Mouse (Mus musculus) heart, adult 8-10 months (tissue): ENCODE results near the gene Creld1. TPM values are rescaled to one million over a fixed set of nuclear protein-coding genes. Genes with fewer than 3 reads are reported as not detected.

ENCODE experiments used
- DNase-seq: peaks from one replicate; pipeline ENCODE4 v3.0.0; 2022; ENCODE audit warnings: low spot score
- microRNA-seq: library from miRNA; unstranded; fragments of <30 nt; microRNA quantifications from one replicate; pipeline ENCODE4 v1.2.0, GENCODE M21; 2022
- total RNA-seq, 4 experiments: library from RNA; stranded (reverse); gene quantifications; 2 replicates each; pipeline ENCODE4 v1.2.4; 2022

Gene Creld1
- total RNA-seq, 4 experiments from 2014 or later: 53.9 to 63.4 (median 59.2) TPM

- DNase-seq: no peak
These were observed 25.3 kb downstream of the Creld1 start for GRCm38 (mm10) chr6:113508272-113508946.

- DNase-seq: no peak
These were observed 25.8 kb downstream of the Creld1 start for GRCm38 (mm10) chr6:113508947-113509280.

DNA sequence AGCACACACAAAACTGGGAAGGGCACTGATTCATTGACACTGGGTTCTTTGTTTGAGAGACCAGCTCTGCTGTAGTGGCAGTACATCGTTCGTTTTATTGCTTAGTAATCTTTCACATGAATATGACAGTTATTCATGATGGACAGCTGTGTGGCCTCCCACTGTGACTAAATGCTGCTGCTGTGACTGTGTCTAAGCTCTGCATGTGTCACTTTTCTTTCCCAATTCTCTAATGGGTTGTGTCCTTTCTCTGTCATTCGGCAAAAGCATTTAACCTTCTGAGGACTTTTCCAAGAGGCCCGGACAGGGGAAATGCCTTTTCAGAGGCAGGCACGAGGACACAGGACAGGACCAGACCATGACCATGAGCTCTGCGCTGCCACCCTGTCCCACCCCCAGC is 30.8 kb downstream of the Creld1 start:
- DNase-seq: no peak

DNA sequence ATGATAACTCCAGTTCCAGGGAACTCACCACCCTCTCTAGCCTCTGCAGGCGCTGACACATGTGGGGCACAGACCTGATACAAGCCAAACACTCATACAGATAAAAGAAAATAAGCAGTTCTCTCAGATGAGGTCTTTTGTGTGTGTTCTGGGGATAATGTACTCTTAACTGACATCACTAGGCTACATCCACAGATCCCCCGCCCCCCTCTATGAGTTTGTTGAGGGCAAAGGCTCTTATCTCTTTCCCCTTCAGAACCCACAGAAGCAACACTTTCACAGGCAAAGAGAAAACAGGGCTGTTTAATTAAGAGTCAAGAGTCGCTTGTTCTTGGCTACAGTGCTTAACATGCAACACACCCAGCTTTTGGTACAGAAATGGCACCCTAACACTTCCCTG is 31.5 kb downstream of the Creld1 start:
- DNase-seq: no peak

DNA sequence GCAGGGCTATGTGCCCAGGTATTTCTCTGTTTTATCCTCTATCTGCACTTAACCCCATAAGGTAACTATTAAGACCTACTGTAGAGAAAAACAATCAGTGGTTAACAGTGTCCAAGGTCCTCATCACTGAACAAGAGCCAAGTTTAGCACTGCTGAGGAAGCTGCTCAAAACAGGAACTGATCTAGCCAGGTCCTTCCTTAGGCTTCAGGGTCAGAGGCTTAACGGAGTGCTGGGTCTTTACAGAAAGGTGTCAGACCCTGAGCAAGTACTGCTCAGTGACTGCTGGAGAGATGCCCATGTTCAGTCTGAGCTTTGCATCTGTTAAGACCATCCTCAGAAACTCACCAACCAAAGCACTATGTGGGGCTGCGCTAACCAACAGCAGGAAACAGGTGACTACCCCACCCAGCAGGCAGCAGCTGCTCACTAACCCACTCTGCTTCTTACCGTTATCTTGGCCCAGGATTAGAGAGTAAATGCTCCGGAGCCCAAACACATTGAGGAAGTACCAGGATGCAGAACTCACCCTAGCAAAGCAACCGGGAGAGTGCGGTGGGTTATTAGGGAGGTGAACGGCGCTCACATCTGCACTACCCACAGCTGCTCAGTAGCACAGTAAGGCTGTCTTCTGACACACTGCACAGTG is 34.5 kb downstream of the Creld1 start:
- DNase-seq: no peak

DNA sequence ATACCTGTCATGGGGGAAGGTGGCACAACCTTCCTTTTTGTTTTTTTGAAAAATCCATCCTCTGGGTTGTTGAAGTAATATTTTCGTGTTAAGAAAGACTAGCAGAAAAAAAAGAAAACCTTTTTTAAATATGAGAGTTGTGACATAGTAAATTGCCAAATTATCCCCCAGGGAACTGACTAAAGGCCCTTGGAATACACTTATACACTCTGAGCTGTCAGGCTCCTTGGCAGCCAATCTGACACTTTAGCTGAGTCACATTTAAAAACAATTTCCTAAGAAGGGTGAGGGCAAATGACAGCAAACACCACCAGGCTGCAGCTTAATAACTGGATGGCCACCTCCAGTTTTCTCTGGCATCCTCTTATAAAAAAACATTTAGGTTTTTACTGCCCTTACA is 39.2 kb downstream of the Creld1 start:
- no peak for DNase-seq

GRCm38 (mm10) chr6:113523420-113523819 is 40.3 kb downstream of the Creld1 start:
- no peak for DNase-seq

- DNase-seq: peak; percentile 91
These were observed 48.1 kb downstream of the Creld1 start, which contains the start of the genes Emc3 and Fancd2 for GRCm38 (mm10) chr6:113530932-113531839. Gene Emc3 (minus strand): TSS chr6:113531652. Gene Fancd2 (plus strand): TSS chr6:113531682.

GRCm38 (mm10) chr6:113531840-113532404 is 48.8 kb downstream of the Creld1 start:
- DNase-seq: no peak

DNA sequence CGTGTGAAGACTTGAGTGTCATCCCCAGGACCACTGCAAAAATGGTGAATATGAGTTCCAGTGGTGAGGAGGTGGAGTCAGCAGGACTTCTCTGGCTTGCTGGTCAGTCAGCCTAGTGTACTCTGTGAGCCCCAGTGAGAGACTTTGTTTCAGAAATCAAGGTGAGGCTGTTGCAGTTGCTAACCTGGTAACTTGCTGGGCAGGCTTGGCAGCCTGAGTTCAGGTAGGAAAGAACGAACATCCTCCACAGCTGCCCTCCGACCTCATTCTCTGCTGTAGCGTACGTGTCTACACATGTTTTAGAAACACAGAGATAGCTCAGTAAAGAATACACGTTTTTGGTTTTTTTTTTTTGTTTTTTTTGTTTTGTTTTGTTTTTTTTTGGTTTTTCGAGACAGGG is 51.8 kb downstream of the Creld1 start:
- no peak for DNase-seq

- DNase-seq: no peak
These were observed 58.5 kb downstream of the Creld1 start for GRCm38 (mm10) chr6:113541610-113542009.

Small RNA genes lying within 50 kb of the gene (microRNA-seq; reads per million reads assigned to microRNA genes)
- not detected for gene Gm23365

Other genes with a start within 250 kb of the Creld1 start
- 10 to 100 TPM; 15.1 to 18.3 (median 16.5) TPM for gene Mtmr14, start 245.5 kb upstream of the Creld1 start, total RNA-seq
- under 1 TPM in 1 of 4 experiments, not detected in 3; 0.25 TPM for gene Cpne9, start 201.0 kb upstream of the Creld1 start, total RNA-seq
- 10 to 100 TPM; 13.2 to 16.0 (median 14.7) TPM for gene Brpf1, start 176.2 kb upstream of the Creld1 start, total RNA-seq
- 1 to 10 TPM; 4.8 to 6.6 (median 5.0) TPM for gene Ogg1, start 156.3 kb upstream of the Creld1 start, total RNA-seq
- gene Camk1, start 139.3 kb upstream of the Creld1 start, total RNA-seq: 10 to 100 TPM; 60.0 to 79.3 (median 71.7) TPM
- gene Tada3, start 105.4 kb upstream of the Creld1 start, total RNA-seq: 10 to 100 TPM; 20.7 to 23.8 (median 23.2) TPM
- gene Arpc4, start 105.2 kb upstream of the Creld1 start, total RNA-seq: 10 to 100 TPM; 58.5 to 72.8 (median 62.0) TPM
- gene Ttll3, start 94.0 kb upstream of the Creld1 start, total RNA-seq: 1 to 10 TPM in 1 of 4 experiments, under 1 TPM in 3; 0.44 to 1.0 (median 0.76) TPM
- gene Rpusd3, start 64.0 kb upstream of the Creld1 start, total RNA-seq: 10 to 100 TPM in 3 of 4 experiments, 1 to 10 TPM in 1; 8.2 to 11.7 (median 11.2) TPM
- 1 to 10 TPM; 3.1 to 5.7 (median 4.6) TPM for gene Cidec, start 47.5 kb upstream of the Creld1 start, total RNA-seq
- gene Jagn1, start 40.7 kb upstream of the Creld1 start, total RNA-seq: 10 to 100 TPM; 21.0 to 21.4 (median 21.1) TPM
- gene Il17re, start 24.8 kb upstream of the Creld1 start, total RNA-seq: 1 to 10 TPM in 2 of 4 experiments, under 1 TPM in 2; 0.60 to 2.0 (median 1.1) TPM
- 1 to 10 TPM; 5.6 to 9.9 (median 7.5) TPM for gene Il17rc, start 11.9 kb upstream of the Creld1 start, total RNA-seq
- gene Prrt3, start 18.6 kb downstream of the Creld1 start, total RNA-seq: not detected
- 10 to 100 TPM; 56.4 to 60.9 (median 57.3) TPM for gene Emc3, start 48.4 kb downstream of the Creld1 start, total RNA-seq
- gene Fancd2, start 48.4 kb downstream of the Creld1 start, total RNA-seq: under 1 TPM; 0.06 to 0.79 (median 0.18) TPM
- not detected for gene Fancd2os, start 117.4 kb downstream of the Creld1 start, total RNA-seq
- 10 to 100 TPM; 68.5 to 83.3 (median 75.0) TPM for gene Brk1, start 121.5 kb downstream of the Creld1 start, total RNA-seq
- gene Vhl, start 140.7 kb downstream of the Creld1 start, total RNA-seq: 10 to 100 TPM in 1 of 4 experiments, 1 to 10 TPM in 3; 8.4 to 10.7 (median 9.4) TPM
- 10 to 100 TPM in 2 of 4 experiments, 1 to 10 TPM in 2; 8.1 to 13.5 (median 10.6) TPM for gene Irak2, start 155.2 kb downstream of the Creld1 start, total RNA-seq
- 10 to 100 TPM; 65.8 to 83.6 (median 69.8) TPM for gene Tatdn2, start 213.8 kb downstream of the Creld1 start, total RNA-seq
- not detected for gene Ghrl, start 236.6 kb downstream of the Creld1 start, total RNA-seq